Mouse (Mus musculus) hindbrain, embryonic 15.5 days (tissue): ENCODE measurements at regions not wholly inside any gene's neighbourhood (a gene's known extent, or its start where the extent isn't known, plus 50 kb on each side); places are given as distances from the start of the nearest gene placed in this dataset.
A peak's percentile ranks its signal among the peaks of the same experiment; 100 is the strongest.
"Not testable (repeated sequence)": the region's sequence is repeated elsewhere in the genome, so short reads cannot be mapped to it uniquely, and the experiment has no call there.

ENCODE experiments used
- ATAC-seq: fragments of 200-750 bp; cut with Nextera tagmentation; 2 replicates; pipeline ENCODE4 v1.8.0; 2017; ENCODE audit warnings: low read depth, moderate number of reproducible peaks, moderate TSS enrichment; ENCODE audit not compliant: low FRiP score
- H3K27ac ChIP-seq: fragments of 300-500 bp; sonication (generic); replicated peaks from 2 replicates; pipeline ENCODE4 v1.5.1; 2015; ENCODE audit warnings: mild to moderate bottlenecking, inconsistent platforms
- H3K27me3 ChIP-seq: fragments of 300-500 bp; sonication (generic); 2 replicates; pipeline ENCODE4 v1.6.1; 2015; ENCODE audit warnings: control low read depth, inconsistent platforms
- H3K36me3 ChIP-seq: fragments of 300-500 bp; sonication (generic); 2 replicates; pipeline ENCODE4 v1.6.1; 2015; ENCODE audit warnings: control low read depth, inconsistent platforms
- H3K4me1 ChIP-seq: fragments of 300-500 bp; sonication (generic); replicated peaks from 2 replicates; pipeline ENCODE4 v1.6.1; 2015; ENCODE audit warnings: control low read depth, inconsistent platforms
- H3K4me2 ChIP-seq: fragments of 300-500 bp; sonication (generic); 2 replicates; pipeline ENCODE4 v1.6.1; 2015; ENCODE audit warnings: moderate library complexity, mild to moderate bottlenecking, inconsistent platforms
- H3K4me3 ChIP-seq: fragments of 300-500 bp; sonication (generic); 2 replicates; pipeline ENCODE4 v1.5.1; 2015; ENCODE audit warnings: mild to moderate bottlenecking, inconsistent platforms
- H3K9ac ChIP-seq: fragments of 300-500 bp; sonication (generic); 2 replicates; pipeline ENCODE4 v1.6.1; 2015; ENCODE audit warnings: inconsistent platforms
- H3K9me3 ChIP-seq: fragments of 300-500 bp; sonication (generic); 2 replicates; pipeline ENCODE4 v1.6.1; 2016; ENCODE audit warnings: control low read depth, inconsistent platforms
- WGBS: fragments of 180-500 bp; shearing (Covaris S2); methylation state at CpG from one replicate; pipeline ENCODE4 v1.1.7; 2015; 5-methylcytosine and 5-hydroxymethylcytosine counted together

DNA sequence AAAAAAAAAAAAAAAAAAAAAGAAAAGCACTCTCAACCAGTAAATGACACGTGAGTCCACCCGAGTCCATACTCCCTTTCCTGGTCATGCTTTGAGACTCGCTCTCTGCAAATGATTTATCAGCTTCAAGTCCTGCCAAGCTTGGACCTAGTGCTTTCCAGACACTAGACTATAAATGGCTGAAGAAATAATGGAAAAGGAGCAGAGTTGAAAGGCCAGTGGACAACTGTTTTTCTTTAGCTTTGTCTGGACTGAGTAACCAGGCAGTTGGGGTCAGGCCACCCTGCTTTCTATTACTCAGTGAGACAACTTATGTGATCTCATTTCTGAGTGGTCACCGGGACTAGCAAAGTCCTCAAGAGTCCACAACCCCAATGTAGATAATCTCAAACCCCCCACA is 112.9 kb downstream of the Kcns3 start:
- H3K27me3 ChIP-seq, result no peaks in the 10 kb centered on the region

DNA sequence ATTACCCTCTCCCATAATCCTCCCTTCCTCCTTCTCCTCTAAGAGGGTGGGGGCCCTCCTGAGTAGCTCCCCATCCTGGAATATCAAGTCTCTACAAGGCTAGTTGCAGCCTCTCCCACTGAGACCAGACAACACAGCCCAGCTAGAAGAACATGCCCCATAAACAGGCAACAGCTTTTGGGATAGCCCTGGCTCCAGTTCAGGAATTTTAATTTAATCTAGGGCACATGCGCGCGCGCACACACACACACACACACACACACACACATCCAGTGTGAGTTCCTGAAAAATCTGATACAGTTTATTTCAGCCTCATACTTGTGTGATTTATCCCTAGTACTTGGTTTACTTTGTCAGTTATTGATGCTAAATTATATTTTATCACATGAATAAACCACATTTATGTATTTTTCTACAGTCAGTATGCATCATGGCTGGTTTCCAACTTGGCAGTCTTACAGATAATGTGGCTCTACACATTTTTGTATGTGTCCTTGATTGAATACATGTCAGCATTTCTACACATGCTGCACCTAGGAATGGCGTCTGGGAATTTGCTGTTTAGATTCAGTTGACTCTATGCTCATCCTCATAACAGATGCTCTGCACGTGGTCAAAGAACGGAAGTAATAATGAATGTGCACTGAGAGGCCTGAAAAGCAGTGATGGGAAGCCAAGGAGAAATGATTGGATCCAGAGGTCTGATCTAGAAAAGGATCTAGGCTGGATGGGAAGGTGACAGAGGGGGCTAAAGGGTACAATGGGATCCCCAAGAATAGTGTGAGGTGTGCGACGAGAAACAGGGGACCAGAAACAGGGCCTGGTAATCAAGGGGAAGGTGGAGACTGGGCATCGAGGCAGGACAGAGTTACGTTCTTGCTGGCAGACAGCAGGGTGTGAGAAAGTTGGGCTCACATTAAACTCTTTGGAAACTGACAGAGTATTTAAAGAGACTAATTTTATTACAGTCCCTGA is 130.0 kb downstream of the Kcns3 start:
- Histone ChIP-seq H3K27me3 (no peaks in the 10 kb centered on the region), H3K4me1 (no peaks in the 10 kb centered on the region), H3K4me2 (no peak overlapping the region), H3K9ac (no peak overlapping the region), H3K27ac (no peak overlapping the region), H3K4me3 (no peak overlapping the region), H3K36me3 (no peaks in the 10 kb centered on the region), H3K9me3 (no peaks in the 10 kb centered on the region)
- no peak for ATAC-seq
- WGBS, result 78% methylated on average over 11 of the region's 11 CpGs

More for the DNA sequence above, 112.9 kb downstream of the Kcns3 start:
- Histone ChIP-seq H3K4me3 (no peak overlapping the region), H3K4me2 (no peak overlapping the region), H3K4me1 (no peaks in the 10 kb centered on the region), H3K9ac (no peak overlapping the region), H3K36me3 (no peaks in the 10 kb centered on the region), H3K27ac (no peak overlapping the region), H3K9me3 (no peaks in the 10 kb centered on the region)
- no peak for ATAC-seq
- WGBS, result 92% methylated on average over 4 of the region's 4 CpGs

DNA sequence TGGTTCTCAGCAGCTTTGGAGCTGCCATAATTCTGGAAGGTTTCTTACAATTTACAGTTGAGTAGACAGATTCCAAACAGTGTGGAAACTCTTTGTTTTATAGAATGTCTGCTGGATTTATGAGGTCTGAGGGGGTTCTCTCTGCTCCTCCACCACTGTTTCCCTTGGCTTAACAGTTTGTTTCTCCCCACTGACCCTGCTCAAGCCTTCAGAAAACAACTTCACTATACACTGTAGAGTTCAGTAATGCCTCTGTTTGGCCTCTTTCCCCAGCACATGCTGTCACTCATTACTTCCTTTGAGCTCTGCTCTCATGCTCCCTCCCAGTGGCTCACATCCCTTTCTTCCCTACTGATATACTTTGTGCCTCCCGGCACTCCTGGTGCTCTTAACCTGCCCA is 139.7 kb downstream of the Kcns3 start:
- H3K4me2 ChIP-seq, result no peak overlapping the region

DNA sequence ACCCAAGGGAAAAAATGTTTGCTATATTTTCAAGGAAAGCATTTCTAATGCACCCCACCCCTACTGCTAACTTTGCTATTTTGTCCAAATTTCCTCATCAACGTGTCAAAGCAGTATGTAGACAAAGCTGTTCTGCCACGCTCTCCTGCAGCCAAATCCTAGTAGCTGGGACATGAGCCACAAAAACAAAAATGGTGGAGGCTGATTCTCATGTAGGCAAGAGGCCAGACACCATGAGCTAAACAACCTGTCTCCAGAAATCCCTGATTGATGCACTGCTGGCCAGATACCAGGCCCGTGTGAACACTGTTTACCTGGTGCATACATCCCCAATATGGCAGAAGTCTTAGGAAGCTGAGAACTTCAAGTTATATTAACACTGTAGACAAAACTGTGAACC is 166.6 kb downstream of the Kcns3 start:
- WGBS, result 80% methylated on average over 3 of the region's 3 CpGs
- H3K36me3 ChIP-seq, result no peaks in the 10 kb centered on the region
- no peak for ATAC-seq

More for the DNA sequence above, 139.7 kb downstream of the Kcns3 start:
- no peaks in the 10 kb centered on the region for H3K4me1 ChIP-seq
- no peaks in the 10 kb centered on the region for H3K9me3 ChIP-seq
- H3K27me3 ChIP-seq, result no peaks in the 10 kb centered on the region
- no peak overlapping the region for H3K4me3 ChIP-seq
- 96% methylated on average over 1 of the region's 1 CpGs for WGBS
- ATAC-seq, result no peak
- H3K9ac ChIP-seq, result no peak overlapping the region
- no peaks in the 10 kb centered on the region for H3K36me3 ChIP-seq
- H3K27ac ChIP-seq, result no peak overlapping the region

DNA sequence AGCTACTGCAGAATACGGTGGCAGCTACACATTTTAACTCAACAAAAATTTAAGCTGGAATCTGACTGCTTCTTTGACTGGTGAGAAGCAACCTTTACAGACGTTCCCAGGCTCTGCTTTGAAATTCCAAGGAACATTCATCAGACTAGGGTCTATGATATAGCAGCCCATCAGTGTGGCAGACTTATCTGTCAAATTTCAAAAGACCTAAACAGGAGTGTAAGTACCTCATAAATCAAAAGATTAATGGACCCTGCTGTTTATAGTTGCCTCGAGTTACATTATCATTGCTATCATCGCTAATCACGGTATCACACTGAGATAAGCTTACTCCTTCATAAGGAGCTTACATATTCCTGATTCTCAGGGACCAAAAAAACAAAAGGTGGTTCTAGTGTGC is 201.7 kb downstream of the Kcns3 start:
- WGBS, result 60% methylated on average over 5 of the region's 5 CpGs
- H3K36me3 ChIP-seq, result no peaks in the 10 kb centered on the region

More for the DNA sequence above, 166.6 kb downstream of the Kcns3 start:
- H3K4me3 ChIP-seq, result no peak overlapping the region
- H3K4me2 ChIP-seq, result no peak overlapping the region
- H3K4me1 ChIP-seq, result no peaks in the 10 kb centered on the region
- no peaks in the 10 kb centered on the region for H3K27me3 ChIP-seq
- no peak overlapping the region for H3K9ac ChIP-seq
- no peaks in the 10 kb centered on the region for H3K9me3 ChIP-seq
- no peak overlapping the region for H3K27ac ChIP-seq

DNA sequence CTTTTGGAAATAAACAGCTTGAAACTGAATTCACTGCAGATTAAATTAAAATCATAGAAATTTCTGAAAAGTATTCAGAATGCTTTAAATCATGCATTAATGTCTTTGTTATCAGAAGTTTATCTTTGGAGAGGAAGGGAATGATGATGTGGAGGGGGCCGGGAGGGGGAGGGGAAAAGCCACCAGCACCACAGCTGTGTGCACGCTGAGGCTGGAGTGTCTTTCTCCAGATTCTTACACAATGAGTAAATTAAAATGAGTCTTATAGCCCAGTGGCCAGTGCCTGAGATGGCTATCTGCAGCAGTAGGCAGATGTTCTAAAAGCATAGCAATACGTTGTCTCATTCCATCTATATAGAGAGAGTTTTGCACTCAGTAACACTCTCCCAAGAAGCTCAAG is 209.8 kb downstream of the Kcns3 start:
- H3K9me3 ChIP-seq, result no peaks in the 10 kb centered on the region
- no peaks in the 10 kb centered on the region for H3K27me3 ChIP-seq
- H3K27ac ChIP-seq, result no peak overlapping the region
- no peak for ATAC-seq
- no peaks in the 10 kb centered on the region for H3K36me3 ChIP-seq
- H3K4me3 ChIP-seq, result no peak overlapping the region
- H3K4me1 ChIP-seq, result no peaks in the 10 kb centered on the region
- WGBS, result 85% methylated on average over 3 of the region's 3 CpGs
- no peak overlapping the region for H3K4me2 ChIP-seq
- H3K9ac ChIP-seq, result no peak overlapping the region

More for the DNA sequence above, 201.7 kb downstream of the Kcns3 start:
- Histone ChIP-seq H3K9me3 (no peaks in the 10 kb centered on the region), H3K4me1 (no peaks in the 10 kb centered on the region), H3K4me3 (no peak overlapping the region), H3K9ac (no peak overlapping the region), H3K4me2 (no peak overlapping the region), H3K27ac (no peak overlapping the region), H3K27me3 (no peaks in the 10 kb centered on the region)
- no peak for ATAC-seq

DNA sequence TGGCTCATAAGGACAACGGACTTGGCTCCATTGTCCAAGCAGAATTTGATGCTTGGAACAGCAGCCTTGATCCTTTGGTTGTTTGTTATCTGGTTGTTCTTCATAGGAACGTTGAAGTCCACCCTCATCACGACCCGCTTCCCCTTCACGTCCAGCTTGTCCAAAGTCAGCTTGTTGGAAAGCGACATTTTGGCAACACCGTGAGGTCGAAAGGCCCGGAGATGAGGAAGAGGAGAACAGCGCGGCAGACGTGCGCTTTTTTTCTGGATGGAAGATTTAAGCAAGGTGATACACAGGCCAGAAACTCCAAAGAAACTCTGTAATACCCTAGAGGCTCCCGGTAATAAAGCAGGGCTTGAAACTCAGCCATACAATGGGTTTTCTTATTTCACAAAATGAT is 250.8 kb downstream of the Kcns3 start:
- not testable (repeated sequence) for H3K9ac ChIP-seq, H3K27ac ChIP-seq, H3K27me3 ChIP-seq, H3K4me3 ChIP-seq, ATAC-seq, H3K36me3 ChIP-seq, H3K9me3 ChIP-seq, H3K4me2 ChIP-seq, H3K4me1 ChIP-seq
- over 99% methylated on average over 9 of the region's 14 CpGs for WGBS

DNA sequence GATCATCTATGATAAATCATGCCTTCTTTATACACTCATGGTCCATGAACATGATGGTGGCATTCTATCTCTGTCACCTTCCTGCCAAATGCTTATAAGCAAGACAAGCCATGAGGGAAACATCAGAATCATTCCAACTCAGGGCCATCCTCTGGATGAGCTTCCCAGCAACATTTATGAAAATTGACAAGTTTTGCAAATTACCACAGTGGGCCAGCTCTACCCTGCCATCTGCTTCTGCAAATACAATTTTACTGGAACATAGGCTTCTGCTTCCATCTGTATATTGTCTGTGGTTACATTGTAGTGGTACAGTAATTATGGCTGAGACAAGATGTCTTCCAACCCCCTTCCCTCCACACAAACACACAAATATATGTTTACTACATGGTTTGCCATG is 272.1 kb downstream of the Kcns3 start:
- no peak overlapping the region for H3K27ac ChIP-seq
- no peak overlapping the region for H3K4me3 ChIP-seq
- H3K9me3 ChIP-seq, result no peaks in the 10 kb centered on the region
- ATAC-seq, result no peak
- no peaks in the 10 kb centered on the region for H3K27me3 ChIP-seq
- no peak overlapping the region for H3K4me2 ChIP-seq
- no peaks in the 10 kb centered on the region for H3K36me3 ChIP-seq
- peaks cover 9% of the 10 kb centered on the region for H3K4me1 ChIP-seq
- no peak overlapping the region for H3K9ac ChIP-seq

DNA sequence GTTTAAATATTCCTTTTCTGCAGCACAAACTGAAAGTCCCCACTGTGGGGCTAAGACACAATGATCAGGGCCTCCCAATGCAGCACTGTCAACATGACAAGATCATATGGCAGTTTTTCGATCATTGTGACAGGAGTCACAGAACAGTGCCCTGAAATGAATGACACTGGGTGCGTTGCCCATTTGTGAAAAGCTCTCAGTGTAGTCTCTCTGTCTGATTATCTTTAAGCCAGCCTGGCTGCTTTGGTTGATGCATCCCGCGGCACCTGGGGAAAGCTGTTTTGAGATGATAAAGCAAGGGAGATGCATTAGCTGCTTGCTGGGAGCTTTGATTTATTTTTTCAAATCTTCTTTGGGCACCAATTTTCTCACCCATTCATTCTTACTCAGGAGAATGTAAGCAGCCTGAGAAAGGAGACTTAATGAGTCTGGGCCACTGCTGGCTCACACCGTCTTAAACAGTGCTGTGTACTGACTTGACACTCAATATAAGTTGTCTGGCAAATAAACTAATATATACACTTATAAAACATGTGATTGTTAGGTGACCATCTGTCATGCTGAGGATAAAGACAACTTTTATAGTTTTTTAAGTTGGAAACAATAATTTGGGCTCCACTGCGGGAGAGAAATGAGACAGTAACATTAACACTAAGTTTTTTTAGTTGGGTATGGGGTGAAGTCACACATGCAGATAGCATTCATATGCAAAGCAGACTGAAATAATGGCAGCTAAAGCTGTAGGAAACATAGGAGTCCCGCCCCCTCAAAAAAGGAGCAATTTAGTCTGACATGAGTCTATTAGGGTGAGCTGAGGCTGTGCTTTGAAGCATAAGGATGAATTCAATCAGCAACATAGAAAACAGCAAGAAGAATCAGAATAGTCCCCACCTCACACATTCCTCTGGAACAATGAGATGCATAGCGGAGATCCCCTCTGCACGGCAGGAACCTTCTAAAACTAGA is 276.0 kb downstream of the Kcns3 start:
- Histone ChIP-seq H3K27me3 (no peaks in the 10 kb centered on the region), H3K4me1 (peaks cover 9% of the 10 kb centered on the region), H3K9ac (no peak overlapping the region), H3K9me3 (no peaks in the 10 kb centered on the region), H3K27ac (no peak overlapping the region), H3K36me3 (no peaks in the 10 kb centered on the region), H3K4me2 (no peak overlapping the region), H3K4me3 (no peak overlapping the region)
- WGBS, result 29% methylated on average over 9 of the region's 9 CpGs
- 0 out of 2 replicates have a peak, but pooled peaks have one; percentile 54 for ATAC-seq

DNA sequence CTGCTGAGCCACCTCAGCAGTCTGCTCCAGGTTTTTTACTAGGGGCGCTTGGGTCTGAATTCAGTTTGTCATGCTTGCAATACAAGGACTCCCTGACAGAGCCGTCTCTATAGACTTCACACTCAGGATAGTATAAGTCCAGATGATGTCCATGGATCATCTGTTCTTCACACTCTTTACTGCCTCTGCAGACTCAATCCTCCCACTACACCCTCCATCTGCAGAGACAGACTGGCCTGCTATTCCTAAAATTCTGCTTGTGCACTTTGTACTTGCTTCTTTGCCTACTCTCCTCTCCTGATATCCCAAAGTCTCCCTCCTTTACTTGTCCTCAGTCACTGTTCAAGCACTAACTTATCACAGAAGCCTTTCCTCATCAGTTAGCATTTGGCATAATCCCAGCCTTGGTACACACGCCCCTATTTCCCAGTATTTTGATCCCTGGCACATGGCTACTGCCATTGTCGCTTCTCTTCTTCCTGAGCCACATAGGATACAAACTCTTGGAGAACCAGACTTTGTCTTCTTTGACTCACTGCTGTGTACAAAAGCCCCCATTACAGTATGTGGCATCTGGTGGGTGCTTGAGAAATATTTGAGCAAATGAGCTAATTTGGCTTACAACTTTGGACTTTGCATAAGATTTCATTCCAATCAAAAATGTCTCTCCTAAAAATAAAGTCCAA is 277.0 kb downstream of the Kcns3 start:
- H3K4me1 ChIP-seq, result peaks cover 9% of the 10 kb centered on the region
- no peaks in the 10 kb centered on the region for H3K36me3 ChIP-seq
- no peak for ATAC-seq
- no peaks in the 10 kb centered on the region for H3K9me3 ChIP-seq
- no peak overlapping the region for H3K27ac ChIP-seq
- no peaks in the 10 kb centered on the region for H3K27me3 ChIP-seq
- H3K4me3 ChIP-seq, result no peak overlapping the region
- WGBS, result 84% methylated on average over 4 of the region's 4 CpGs
- H3K9ac ChIP-seq, result no peak overlapping the region
- H3K4me2 ChIP-seq, result no peak overlapping the region

DNA sequence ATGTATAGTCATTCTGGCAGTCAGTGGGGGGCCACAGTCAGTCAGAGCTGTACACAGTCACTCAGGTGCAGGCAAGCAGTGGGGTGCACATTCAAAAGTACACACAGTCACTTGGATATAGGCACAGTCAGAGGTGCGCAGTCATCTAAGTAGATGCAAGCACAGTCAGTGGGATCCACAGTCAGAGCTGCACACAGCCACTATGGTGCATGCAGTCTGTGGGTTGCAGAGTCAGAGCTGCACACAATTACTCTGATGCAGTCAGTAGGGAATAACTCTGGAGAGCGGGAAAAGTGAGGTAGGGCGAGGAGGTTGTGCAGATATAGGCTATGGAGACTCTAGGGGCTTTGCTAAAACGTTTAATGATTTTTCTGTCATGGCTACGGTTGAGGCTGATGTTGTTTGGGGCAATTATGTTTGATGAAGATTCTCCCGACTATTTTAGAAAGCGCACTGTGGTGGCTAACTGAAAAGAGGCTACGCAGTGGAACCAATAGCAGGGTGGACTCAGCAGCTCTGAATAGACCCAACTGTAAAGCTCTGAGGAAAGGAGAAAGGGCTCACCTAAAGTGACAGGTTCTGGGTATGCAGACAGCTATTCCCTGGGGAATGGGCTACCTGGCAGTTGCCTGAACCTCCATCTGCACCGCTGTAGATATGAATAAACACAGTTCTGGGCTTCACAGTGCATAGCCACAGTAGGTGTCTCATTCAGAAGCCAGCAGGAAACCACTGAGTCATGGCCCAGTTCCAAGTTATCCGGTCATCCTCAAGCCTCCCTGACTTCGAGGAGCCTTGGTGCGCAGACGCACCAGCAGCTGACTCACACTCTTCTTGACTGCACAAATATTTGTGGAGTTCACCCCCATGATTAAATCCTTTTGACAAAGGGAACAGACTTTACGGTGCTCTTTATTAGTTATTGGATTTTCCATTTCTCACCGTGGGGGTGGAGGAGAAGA is 282.9 kb downstream of the Kcns3 start:
- ATAC-seq, result peak; percentile 71
- Histone ChIP-seq H3K36me3 (no peaks in the 10 kb centered on the region), H3K4me1 (peaks cover 8% of the 10 kb centered on the region), H3K9me3 (no peaks in the 10 kb centered on the region), H3K27me3 (no peaks in the 10 kb centered on the region), H3K4me2 (no peak overlapping the region), H3K9ac (no peak overlapping the region), H3K27ac (0 out of 2 replicates have a peak overlapping the region, but pooled peaks have one; percentile 20), H3K4me3 (no peak overlapping the region)
- WGBS, result 59% methylated on average over 15 of the region's 15 CpGs
